Mouse (Mus musculus): ENCODE results near the gene Tuba3a. TPM values are rescaled to one million over a fixed set of nuclear protein-coding genes. Genes with fewer than 3 reads are reported as not detected.

Tuba3a gene
- polyA plus RNA-seq, 1 experiment from 2014 or later = not detected

DNA sequence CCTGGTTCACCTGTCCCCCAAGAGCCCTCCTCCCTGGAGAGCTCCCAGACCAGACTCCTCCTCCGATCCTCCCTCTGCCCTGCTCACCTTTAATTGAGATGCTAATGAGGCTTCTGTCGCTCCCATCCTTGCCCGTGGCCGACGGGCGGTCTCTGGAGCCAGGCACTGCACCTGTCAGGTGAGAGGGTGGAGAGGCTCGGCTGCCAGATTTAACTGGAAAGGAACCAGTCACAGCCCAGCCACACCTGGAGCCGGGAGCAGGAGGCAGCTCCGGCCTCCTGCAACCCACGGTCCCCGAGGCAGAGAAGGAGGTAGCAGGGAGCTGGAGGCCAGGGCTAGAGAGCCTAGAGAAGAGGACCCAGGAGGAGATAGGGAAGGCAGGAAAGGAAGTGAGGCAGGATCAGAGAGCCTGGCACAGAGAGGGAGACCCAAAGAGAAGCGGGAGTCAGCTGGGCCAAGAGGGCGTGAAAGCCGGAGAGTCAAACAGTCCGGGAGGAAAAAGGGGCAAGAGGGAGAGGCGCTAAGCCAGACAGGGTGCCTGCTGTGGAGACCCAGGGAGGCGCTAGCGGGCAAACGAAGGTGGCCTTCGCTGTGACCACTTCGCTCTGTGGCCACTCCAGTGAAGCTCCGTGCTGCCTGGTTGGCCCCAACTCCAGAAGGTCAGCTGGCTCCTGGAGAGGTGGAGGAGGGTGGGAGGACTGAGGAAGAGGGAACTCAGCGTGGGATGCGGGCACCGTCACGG, 35.4 kb upstream of the Tuba3a start:
- Histone ChIP-seq H3K27ac (ENCODE audit: low read depth, low read length) (no peak overlapping the region), H3K36me3 (ENCODE audit: control insufficient read depth, insufficient read depth, low read length) (no peaks in the 10 kb centered on the region), H3K4me3 (ENCODE audit: low read length) (peak overlapping the region; percentile 13), H3K27me3 (ENCODE audit: control insufficient read depth, insufficient read depth, low read length) (peaks cover 22% of the 10 kb centered on the region), H3K4me2 (replicated peaks; ENCODE audit: low read depth, low read length) (peak overlapping the region; percentile 17; the same call in 1 of the 2 replicates), H3K9ac (ENCODE audit: low read depth, low read length) (peak overlapping the region; percentile 34; the same call in 1 of the 2 replicates), H3K9me3 (ENCODE audit: control insufficient read depth, low read length) (no peaks in the 10 kb centered on the region), H3K4me1 (ENCODE audit: control insufficient read depth, insufficient read depth, low read length) (peaks cover 8% of the 10 kb centered on the region; the same call in 1 of the 2 replicates)
- ATAC-seq (ENCODE audit: low FRiP score, low TSS enrichment) = 0 out of 2 replicates have a peak, but pooled peaks have one; percentile 32
- WGBS = 7% methylated on average over 26 of the region's 26 CpGs

DNA sequence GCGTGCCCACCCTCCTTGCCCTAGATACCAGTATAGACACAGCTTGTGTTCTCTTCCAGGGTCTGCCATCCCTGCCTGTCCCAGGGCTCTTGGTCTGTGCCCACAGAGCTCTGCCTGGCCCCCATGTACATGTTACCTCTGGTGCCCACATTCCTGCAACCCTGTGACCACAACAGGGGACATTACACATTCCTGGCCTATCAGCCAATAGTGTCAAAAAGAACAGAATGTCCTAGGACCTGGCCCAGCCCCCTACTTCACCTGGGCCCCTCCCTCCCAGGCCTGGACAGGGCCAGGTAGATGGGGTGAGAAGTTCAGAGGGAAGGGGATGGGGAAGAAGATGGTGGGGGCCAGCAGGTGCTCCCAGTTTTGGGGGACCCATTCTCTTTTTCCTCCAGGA, 34.5 kb upstream of the Tuba3a start, which contains the start of gene Scnn1a:
Scnn1a (plus strand) TSS at position 337 of the 400 bp plus-strand sequence.
- H3K9me3 ChIP-seq (ENCODE audit: control insufficient read depth, low read length) = no peaks in the 10 kb centered on the region
- no peak for ATAC-seq (ENCODE audit: low FRiP score, low TSS enrichment)
- H3K9ac ChIP-seq (ENCODE audit: low read depth, low read length) = peak within 1 kb of the TSS; percentile 34; the same call in 1 of the 2 replicates
- 91% methylated on average over 1 of the region's 1 CpGs for WGBS
- peaks cover 8% of the 10 kb centered on the region; the same call in 1 of the 2 replicates for H3K4me1 ChIP-seq (ENCODE audit: control insufficient read depth, insufficient read depth, low read length)
- H3K4me3 ChIP-seq (ENCODE audit: low read length) = peak within 1 kb of the TSS; percentile 13
- peaks cover 22% of the 10 kb centered on the region for H3K27me3 ChIP-seq (ENCODE audit: control insufficient read depth, insufficient read depth, low read length)
- H3K36me3 ChIP-seq (ENCODE audit: control insufficient read depth, insufficient read depth, low read length) = no peaks in the 10 kb centered on the region
- peak within 1 kb of the TSS; percentile 17; the same call in 1 of the 2 replicates for H3K4me2 ChIP-seq (replicated peaks; ENCODE audit: low read depth, low read length)
- no peak within 1 kb of the TSS for H3K27ac ChIP-seq (ENCODE audit: low read depth, low read length)

DNA sequence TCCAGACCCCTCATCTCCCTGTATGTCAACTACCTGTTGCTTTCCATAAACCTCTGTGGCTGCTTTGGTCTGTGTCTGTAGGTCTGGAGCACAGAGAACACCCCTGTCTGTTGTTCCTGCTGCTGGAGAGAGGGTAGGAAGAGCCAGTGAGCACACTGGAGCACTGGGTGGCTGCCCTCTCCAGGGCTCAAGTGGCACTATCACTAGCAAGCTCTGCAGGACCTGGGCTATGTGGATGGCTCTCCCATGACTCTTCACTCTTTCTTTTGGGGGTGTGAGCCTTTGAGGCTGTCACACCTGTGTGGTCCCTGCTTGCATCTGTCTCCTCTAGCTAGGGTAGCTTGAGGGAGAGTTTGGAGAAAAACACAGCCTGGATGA, 34.1 kb upstream of the Tuba3a start:
- Histone ChIP-seq H3K4me3 (ENCODE audit: low read length) (no peak overlapping the region), H3K4me2 (replicated peaks; ENCODE audit: low read depth, low read length) (no peak overlapping the region), H3K36me3 (ENCODE audit: control insufficient read depth, insufficient read depth, low read length) (no peaks in the 10 kb centered on the region), H3K27me3 (ENCODE audit: control insufficient read depth, insufficient read depth, low read length) (peaks cover 22% of the 10 kb centered on the region), H3K27ac (ENCODE audit: low read depth, low read length) (no peak overlapping the region), H3K9me3 (ENCODE audit: control insufficient read depth, low read length) (no peaks in the 10 kb centered on the region), H3K4me1 (ENCODE audit: control insufficient read depth, insufficient read depth, low read length) (peaks cover 8% of the 10 kb centered on the region; the same call in 1 of the 2 replicates), H3K9ac (ENCODE audit: low read depth, low read length) (no peak overlapping the region)
- no peak for ATAC-seq (ENCODE audit: low FRiP score, low TSS enrichment)

DNA sequence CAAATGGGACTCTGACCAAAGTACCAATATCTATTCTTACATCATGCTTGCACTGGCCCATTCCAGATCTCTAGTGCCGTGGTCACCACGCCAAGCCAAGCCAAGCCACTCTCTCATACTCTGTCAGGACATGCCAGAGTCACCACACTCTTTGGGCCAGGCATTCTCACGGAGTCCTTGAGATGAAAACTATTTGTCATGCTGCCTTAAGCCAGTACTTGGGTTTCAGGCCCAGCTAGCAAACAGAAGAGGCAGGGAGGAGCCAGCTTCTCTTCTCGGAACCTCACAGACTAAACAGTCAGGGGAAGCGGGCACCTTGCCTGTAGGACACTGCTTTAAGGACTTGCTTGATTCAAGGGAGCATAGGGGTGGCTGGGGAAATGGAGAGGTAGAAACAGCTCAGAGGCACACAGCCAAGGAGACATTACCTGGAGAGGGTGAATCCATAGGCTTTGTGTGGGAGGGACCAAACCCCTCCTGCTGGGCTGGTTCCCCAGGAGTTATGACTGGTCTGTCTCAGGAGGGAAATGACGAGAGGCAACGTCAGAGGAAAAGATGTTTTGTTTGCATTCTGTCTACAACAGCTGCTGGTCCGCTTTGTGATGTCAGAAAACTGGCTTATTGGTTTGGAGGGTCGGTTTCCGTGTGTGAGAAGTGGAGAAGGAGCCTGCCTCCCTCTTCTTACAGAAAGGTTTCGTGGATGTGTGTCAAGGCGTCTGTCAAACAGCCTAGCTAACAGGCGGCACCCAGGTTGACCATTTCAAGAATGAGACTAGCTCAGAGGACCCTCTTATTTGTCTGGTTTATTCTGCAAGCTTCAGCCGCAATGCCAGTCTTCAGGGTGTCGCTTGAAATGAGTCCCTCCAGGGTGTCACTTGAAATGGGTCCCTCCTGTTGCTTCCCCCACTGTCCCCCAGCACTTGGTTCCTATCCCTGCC, 33.4 kb upstream of the Tuba3a start:
- no peaks in the 10 kb centered on the region for H3K36me3 ChIP-seq (ENCODE audit: control insufficient read depth, insufficient read depth, low read length)
- no peak overlapping the region for H3K9ac ChIP-seq (ENCODE audit: low read depth, low read length)
- no peaks in the 10 kb centered on the region for H3K9me3 ChIP-seq (ENCODE audit: control insufficient read depth, low read length)
- H3K4me3 ChIP-seq (ENCODE audit: low read length) = no peak overlapping the region
- H3K27me3 ChIP-seq (ENCODE audit: control insufficient read depth, insufficient read depth, low read length) = peaks cover 22% of the 10 kb centered on the region
- no peak for ATAC-seq (ENCODE audit: low FRiP score, low TSS enrichment)
- H3K4me2 ChIP-seq (replicated peaks; ENCODE audit: low read depth, low read length) = no peak overlapping the region
- WGBS = 63% methylated on average over 15 of the region's 15 CpGs
- no peak overlapping the region for H3K27ac ChIP-seq (ENCODE audit: low read depth, low read length)
- peaks cover 10% of the 10 kb centered on the region; the same call in 1 of the 2 replicates for H3K4me1 ChIP-seq (ENCODE audit: control insufficient read depth, insufficient read depth, low read length)

DNA sequence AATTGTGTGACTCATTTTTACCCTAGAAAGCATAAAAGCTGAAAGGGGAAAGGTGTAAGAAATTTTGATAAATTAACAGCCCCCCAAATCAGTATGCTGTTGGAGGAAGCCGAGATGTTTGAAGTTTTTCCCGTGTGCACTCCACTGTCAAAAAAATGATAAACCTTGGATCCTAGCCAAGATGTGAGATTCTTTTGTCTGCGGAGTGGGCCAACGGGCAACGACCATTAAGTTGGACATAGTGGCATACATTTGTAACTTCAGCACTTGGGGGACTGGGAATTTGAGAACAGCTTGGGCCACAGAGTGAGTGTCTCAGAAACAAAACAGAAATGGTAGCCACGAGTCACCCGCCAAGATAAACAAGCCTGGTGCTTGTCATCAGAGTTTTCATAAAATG, 31.2 kb upstream of the Tuba3a start:
- H3K27me3 ChIP-seq (ENCODE audit: control insufficient read depth, insufficient read depth, low read length) = peaks cover 13% of the 10 kb centered on the region
- H3K9ac ChIP-seq (ENCODE audit: low read depth, low read length) = no peak overlapping the region
- 62% methylated on average over 7 of the region's 7 CpGs for WGBS
- H3K4me2 ChIP-seq (replicated peaks; ENCODE audit: low read depth, low read length) = no peak overlapping the region
- no peak overlapping the region for H3K4me3 ChIP-seq (ENCODE audit: low read length)
- no peaks in the 10 kb centered on the region; the same call in 1 of the 2 replicates for H3K36me3 ChIP-seq (ENCODE audit: control insufficient read depth, insufficient read depth, low read length)
- H3K27ac ChIP-seq (ENCODE audit: low read depth, low read length) = no peak overlapping the region
- ATAC-seq (ENCODE audit: low FRiP score, low TSS enrichment) = no peak
- no peaks in the 10 kb centered on the region for H3K9me3 ChIP-seq (ENCODE audit: control insufficient read depth, low read length)
- peaks cover 24% of the 10 kb centered on the region; the same call in 1 of the 2 replicates for H3K4me1 ChIP-seq (ENCODE audit: control insufficient read depth, insufficient read depth, low read length)

DNA sequence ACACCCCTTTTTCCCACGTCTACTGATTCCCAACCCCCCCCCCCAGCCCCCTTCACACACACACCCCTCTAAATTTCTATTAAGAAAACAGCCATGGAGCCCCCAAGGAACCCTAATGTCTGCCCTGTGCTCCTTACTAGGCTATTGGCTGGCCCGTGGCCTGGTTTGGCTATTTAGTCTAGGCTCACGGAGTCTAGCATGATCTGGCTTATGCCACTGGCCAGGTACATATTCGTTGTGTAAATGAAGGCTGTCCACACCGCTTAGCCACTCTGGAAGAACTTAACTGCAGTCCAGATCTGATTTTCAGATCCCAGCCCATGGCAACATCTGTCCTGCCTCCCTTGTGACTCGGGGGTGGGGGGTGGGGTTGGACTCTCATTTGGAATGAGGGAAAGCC, 28.9 kb upstream of the Tuba3a start:
- peaks cover 16% of the 10 kb centered on the region; the same call in 1 of the 2 replicates for H3K4me1 ChIP-seq (ENCODE audit: control insufficient read depth, insufficient read depth, low read length)
- H3K36me3 ChIP-seq (ENCODE audit: control insufficient read depth, insufficient read depth, low read length) = peaks cover 9% of the 10 kb centered on the region; the same call in 1 of the 2 replicates
- peaks cover under 1% of the 10 kb centered on the region; the same call in 1 of the 2 replicates for H3K27me3 ChIP-seq (ENCODE audit: control insufficient read depth, insufficient read depth, low read length)
- no peak for ATAC-seq (ENCODE audit: low FRiP score, low TSS enrichment)
- no peaks in the 10 kb centered on the region for H3K9me3 ChIP-seq (ENCODE audit: control insufficient read depth, low read length)
- H3K4me3 ChIP-seq (ENCODE audit: low read length) = no peak overlapping the region
- no peak overlapping the region for H3K9ac ChIP-seq (ENCODE audit: low read depth, low read length)
- WGBS = 70% methylated on average over 6 of the region's 6 CpGs
- no peak overlapping the region for H3K4me2 ChIP-seq (replicated peaks; ENCODE audit: low read depth, low read length)
- H3K27ac ChIP-seq (ENCODE audit: low read depth, low read length) = no peak overlapping the region

DNA sequence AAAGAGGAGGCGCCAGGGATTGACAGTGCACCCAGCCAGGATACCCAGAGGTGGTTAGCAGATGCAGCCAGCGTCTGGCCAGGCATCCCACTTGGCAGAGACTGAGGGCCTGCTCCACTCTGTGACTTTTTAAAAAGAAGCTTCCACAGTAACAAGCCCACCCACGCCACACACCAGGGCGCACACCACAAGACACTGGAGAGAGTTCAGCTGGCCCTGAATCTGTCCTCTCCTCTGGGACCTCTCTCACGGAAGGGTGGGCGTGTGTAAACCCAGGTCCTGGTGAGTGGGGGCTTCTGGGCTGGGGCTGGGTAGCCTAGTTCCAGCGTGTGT, 28.4 kb upstream of the Tuba3a start:
- H3K27ac ChIP-seq (ENCODE audit: low read depth, low read length) = peak overlapping the region; percentile 75; the same call in 1 of the 2 replicates
- peak overlapping the region; percentile 57 for H3K4me3 ChIP-seq (ENCODE audit: low read length)
- WGBS = 57% methylated on average over 7 of the region's 7 CpGs
- no peaks in the 10 kb centered on the region for H3K9me3 ChIP-seq (ENCODE audit: control insufficient read depth, low read length)
- peaks cover 16% of the 10 kb centered on the region; the same call in 1 of the 2 replicates for H3K4me1 ChIP-seq (ENCODE audit: control insufficient read depth, insufficient read depth, low read length)
- H3K36me3 ChIP-seq (ENCODE audit: control insufficient read depth, insufficient read depth, low read length) = peaks cover 9% of the 10 kb centered on the region; the same call in 1 of the 2 replicates
- ATAC-seq (ENCODE audit: low FRiP score, low TSS enrichment) = peak; percentile 28
- H3K4me2 ChIP-seq (replicated peaks; ENCODE audit: low read depth, low read length) = peak overlapping the region; percentile 71
- H3K9ac ChIP-seq (ENCODE audit: low read depth, low read length) = peak overlapping the region; percentile 88
- no peaks in the 10 kb centered on the region for H3K27me3 ChIP-seq (ENCODE audit: control insufficient read depth, insufficient read depth, low read length)

DNA sequence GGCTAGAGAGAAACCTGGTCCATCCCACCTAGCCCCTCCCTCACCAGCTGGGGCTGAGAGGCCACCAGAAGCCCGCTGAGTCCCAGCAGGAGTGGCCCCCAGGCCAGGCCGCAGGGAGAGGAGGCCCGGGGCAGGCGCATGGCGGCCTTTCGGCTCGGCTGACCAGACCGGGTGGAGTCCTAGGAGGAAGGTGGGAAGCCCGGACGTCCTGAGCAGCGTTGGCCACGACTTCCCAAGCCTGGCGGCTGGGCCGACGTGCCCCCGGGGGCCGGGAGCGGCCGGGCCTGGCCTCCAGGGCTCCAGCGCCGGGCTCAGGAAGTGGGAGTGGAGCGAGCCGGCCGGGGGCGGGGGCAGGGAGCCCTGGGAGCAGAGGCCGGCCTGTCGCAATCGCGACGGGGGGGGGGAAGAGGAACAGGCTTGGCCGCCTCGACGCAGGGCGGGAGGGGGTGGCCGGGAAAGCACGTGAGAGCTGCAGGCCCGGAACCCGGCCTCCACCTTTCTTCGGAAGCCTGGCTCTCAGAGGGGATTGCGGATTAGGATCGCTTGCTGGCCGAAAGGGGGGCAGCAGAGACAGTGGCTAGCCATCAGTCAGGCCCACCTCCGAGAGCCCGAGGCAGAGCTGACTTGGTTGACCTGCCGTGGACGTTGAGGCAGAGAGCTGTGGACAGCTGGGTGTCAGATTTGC, 27.8 kb upstream of the Tuba3a start, which contains the start of gene Ltbr:
Ltbr (minus strand) TSS at position 340 of the 685 bp plus-strand sequence.
- Histone ChIP-seq H3K27ac (ENCODE audit: low read depth, low read length) (peak within 1 kb of the TSS; percentile 75), H3K4me2 (replicated peaks; ENCODE audit: low read depth, low read length) (peak within 1 kb of the TSS; percentile 71), H3K36me3 (ENCODE audit: control insufficient read depth, insufficient read depth, low read length) (peaks cover 9% of the 10 kb centered on the region; the same call in 1 of the 2 replicates), H3K9me3 (ENCODE audit: control insufficient read depth, low read length) (no peaks in the 10 kb centered on the region), H3K4me3 (ENCODE audit: low read length) (peak within 1 kb of the TSS; percentile 57), H3K4me1 (ENCODE audit: control insufficient read depth, insufficient read depth, low read length) (peaks cover 19% of the 10 kb centered on the region; the same call in 1 of the 2 replicates), H3K9ac (ENCODE audit: low read depth, low read length) (peak within 1 kb of the TSS; percentile 88), H3K27me3 (ENCODE audit: control insufficient read depth, insufficient read depth, low read length) (no peaks in the 10 kb centered on the region)
- WGBS = 1% methylated on average over 42 of the region's 46 CpGs
- ATAC-seq (ENCODE audit: low FRiP score, low TSS enrichment) = peak; percentile 90
